Mouse (Mus musculus) NIH3T3 (cell line): ENCODE measurements at regions not wholly inside any gene's neighbourhood (a gene's known extent, or its start where the extent isn't known, plus 50 kb on each side); places are given as distances from the start of the nearest gene placed in this dataset.

Source experiments
- DNase-seq: peaks from one replicate; pipeline ENCODE4 v3.0.0-alpha.2; 2012; ENCODE audit warnings: low read depth

- DNase-seq: no peak
Observed at GRCm38 (mm10) chr4:87501791-87502190, 271.5 kb upstream of the Slc24a2 start.

DNA sequence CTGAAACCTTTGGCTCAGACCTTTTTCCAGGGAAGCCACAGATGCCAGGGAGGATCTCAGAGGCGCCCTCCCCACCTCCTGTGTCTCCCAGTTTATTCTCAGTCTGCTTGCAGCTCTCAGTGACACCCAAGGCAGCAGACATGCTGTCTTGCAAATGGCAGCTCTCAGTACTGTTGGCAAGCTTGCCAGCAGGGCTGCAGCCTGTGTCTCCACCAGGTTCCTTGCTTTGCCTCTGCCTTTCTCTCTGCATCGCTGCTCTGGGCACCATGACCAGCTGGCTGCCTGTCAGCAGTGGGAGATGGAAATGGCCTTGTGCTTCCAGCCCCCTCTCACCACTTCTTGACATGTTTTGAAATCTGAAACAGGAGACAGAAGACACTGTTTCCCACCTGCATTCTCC lies 270.2 kb upstream of the Slc24a2 start:
- DNase-seq: no peak

- no peak for DNase-seq
Observed at GRCm38 (mm10) chr4:87487798-87488197, 257.5 kb upstream of the Slc24a2 start.

DNA sequence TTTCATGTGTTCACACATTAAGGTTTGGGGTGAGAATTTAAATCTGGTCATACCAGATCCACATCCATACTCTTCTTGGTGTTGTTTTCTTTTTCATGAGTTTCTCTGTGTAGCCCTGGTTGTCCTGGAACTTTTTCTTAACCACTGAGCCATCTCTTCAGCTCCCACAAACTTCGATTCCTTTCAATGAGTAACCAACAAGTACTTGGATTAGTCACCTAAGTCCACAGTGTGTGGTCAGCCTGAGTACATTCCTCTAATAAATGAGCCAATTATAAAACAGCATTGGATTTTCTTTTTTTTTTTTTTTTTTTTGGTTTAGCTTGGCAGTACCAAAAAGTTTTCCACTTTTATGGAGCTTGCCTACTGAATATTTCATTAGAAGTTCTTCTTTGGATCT lies 245.3 kb upstream of the Slc24a2 start:
- no peak for DNase-seq

DNA sequence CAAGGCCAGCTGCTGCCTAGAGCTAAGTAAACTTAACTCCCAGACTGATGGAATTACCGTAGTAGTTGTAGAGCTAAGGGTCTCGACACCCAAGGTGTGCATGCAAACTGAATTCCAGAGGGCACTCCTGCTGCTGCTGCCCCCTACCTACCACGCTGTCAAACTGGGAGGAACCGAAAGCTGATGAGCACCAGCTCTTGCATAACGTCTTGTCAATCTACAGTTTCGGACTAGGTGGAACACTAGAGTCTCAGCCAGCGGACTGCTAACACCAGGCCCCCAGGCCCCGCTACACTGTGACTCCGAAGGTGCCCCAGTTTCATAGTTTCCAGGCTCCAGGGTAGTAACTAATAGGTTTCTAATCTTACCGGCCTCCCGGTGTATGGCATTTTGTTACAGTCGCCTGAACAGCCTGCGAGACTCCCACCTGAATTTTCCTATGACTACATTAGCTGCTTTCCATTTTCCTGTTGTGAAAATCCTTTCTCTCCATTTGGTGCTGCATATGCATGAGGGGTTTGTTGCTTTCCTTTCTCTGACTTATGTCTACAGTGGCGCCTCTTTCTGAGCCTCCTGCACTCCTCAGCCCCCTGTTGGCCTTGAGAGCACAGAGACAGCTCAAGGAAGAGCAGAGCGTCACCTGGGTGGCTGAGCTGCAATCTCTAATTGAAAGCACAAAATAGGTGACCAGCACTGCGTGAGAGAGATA lies 243.2 kb upstream of the Slc24a2 start:
- DNase-seq: no peak

- DNase-seq: no peak
Observed at GRCm38 (mm10) chr4:87472787-87473186, 242.5 kb upstream of the Slc24a2 start.

- DNase-seq: no peak
Observed at GRCm38 (mm10) chr4:87471385-87471784, 241.1 kb upstream of the Slc24a2 start.

DNA sequence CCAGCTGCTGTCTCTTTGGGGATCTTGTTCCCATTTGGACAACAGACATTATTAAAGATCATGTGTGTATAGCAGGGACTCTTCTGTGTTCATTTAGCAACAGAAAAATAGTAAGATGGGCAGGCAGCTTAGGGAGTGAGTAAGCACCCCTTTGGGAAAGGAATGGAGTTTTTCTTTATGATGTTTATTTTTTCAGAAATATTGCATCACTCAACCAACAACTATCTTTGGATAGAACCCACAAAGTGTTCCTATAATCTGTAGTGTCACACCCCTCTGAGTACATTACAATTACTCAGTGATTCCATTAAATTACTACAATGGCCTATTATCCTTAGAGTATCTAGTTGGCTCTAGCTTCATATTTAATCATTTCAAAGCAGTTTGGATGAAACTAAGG lies 237.3 kb upstream of the Slc24a2 start:
- DNase-seq: peak; percentile 44

DNA sequence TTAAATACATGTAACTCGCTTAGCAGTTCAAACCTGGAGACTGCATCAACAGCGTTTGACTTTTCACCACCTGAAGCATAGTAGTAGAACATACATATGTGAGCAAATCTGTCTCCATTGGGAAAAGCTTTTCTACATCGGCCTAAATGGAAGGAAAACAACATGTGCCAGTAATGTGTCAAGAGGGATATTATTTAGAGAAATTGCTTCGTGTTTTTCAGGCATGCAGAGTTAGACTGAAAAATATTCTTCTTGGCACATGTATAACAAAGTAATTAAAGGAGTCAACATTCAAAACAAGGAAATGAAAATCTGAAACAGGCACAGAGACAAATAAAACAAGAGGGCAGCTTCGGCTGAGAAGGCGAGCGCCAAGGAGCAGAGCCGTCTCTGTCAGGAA lies 236.7 kb upstream of the Slc24a2 start:
- peak; percentile 51 for DNase-seq

GRCm38 (mm10) chr4:87461181-87461912 lies 231.1 kb upstream of the Slc24a2 start:
- peak; percentile 45 for DNase-seq

GRCm38 (mm10) chr4:87455863-87456578 lies 225.7 kb upstream of the Slc24a2 start:
- DNase-seq: no peak

DNA sequence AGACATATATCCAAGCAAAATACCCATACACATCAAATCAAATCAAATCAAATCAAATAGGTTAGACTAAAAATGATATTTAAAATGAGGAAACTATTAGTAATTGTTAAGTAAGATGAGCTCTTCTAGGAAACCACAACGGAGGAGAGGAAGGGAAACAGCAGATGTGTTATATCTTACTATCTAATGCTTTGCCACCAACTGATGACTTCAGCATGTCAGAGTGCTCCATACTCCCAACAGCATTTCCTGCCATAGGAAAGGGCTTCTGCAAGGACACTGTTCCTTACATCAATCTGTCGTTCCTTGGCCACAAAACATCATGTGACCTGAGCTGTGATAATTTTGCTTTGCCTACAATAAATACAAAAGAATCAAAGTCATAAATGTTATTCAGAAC lies 221.8 kb upstream of the Slc24a2 start:
- no peak for DNase-seq

- no peak for DNase-seq
Observed at GRCm38 (mm10) chr4:87451251-87451650, 221.0 kb upstream of the Slc24a2 start.

- DNase-seq: no peak
Observed at GRCm38 (mm10) chr4:87448338-87448737, 218.1 kb upstream of the Slc24a2 start.

DNA sequence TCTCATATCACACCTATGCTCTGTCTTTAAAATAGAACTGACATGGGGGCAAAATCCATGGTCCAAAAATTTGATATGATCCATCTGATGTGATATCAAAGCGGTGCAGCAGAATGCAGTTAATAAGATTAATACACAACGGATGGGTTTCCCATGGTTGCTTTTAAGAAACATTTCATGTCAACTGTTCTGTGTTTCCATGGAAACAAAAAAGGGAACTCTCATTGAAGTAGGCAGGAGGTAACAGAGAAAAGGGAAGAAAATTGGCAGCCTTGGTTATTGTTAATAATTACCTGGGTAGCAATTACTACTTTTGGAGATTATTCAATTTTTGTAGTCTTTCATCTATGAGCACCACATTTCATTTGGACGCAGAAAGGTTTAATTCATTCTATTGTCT lies 216.6 kb upstream of the Slc24a2 start:
- no peak for DNase-seq

DNA sequence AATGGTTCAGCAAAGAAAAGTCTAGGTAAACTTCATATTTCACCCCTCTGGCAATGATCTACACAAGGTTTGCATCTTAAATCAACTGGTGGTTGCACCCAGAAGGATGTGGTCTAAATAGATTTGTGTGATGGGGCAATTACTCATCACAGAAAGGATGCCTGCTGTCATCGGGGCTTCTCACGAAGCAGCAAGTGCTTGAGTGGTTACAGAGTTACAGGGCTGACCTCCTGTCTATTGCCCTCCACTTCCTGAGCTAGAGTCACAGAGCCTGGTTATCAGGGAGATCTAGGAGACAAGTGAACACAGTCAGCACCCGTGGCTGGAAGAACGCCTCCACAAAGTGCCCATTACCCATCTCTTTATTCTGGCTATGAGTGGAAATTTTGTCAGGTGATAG lies 203.9 kb upstream of the Slc24a2 start:
- peak; percentile 55 for DNase-seq

- DNase-seq: no peak
Observed at GRCm38 (mm10) chr4:87428374-87428773, 198.1 kb upstream of the Slc24a2 start.

DNA sequence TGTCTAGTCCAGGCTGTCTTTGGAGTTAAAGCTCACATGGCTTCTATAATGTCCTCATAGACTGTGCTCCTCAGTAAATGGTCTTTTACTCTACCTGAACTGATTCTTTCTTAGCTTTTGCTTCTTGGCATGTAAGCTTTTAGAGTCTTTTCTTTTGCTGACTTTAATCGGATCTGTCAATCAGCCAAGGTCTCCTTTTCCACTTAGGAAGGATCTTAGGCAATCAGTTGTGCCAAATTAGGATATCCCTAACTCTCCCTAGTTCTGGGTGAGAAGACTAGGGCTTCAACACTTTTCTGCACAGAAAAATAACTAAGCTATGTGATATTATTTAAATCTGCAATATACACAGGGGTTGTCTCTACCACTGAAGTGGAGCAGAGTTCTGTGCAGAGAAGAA lies 193.8 kb upstream of the Slc24a2 start:
- DNase-seq: no peak

DNA sequence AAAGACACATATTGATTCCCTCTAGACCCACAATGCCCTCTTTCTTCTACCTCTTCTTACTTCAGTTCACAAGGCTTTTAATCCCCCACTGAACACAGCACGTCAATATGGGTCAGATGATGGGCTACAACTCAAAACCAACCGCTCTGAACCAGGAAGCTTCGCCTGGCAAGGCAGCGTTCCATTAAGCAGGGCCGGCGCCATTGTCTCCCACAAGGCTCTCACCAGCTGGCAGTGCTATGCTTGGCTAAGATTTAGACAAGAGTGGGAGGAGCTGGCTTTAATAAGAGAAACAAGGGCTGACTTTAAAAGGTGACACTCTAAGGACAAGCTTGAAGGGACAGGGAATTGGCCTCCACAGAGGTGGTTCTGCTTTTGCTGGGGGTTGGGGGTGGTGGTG lies 192.3 kb upstream of the Slc24a2 start:
- DNase-seq: no peak

- DNase-seq: no peak
Observed at GRCm38 (mm10) chr4:87403354-87403753, 173.1 kb upstream of the Slc24a2 start.

DNA sequence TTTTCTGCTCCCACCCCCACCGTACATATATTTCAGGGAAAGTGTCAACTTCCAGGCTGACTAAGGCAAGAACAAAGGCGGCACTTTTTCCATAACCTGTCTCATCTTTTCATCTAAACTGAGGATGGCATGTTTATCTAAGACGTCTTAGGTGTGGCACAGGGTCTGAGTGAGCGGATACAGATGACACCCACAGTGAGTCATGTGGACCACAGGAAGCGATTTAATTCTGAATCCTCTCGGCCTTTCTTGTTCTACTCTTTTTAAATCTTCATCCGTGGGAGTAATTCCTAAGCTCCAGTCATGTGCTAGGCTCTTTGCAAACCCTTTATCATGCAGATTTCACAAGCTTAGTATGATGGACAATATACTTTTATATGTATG lies 171.9 kb upstream of the Slc24a2 start:
- DNase-seq: no peak

DNA sequence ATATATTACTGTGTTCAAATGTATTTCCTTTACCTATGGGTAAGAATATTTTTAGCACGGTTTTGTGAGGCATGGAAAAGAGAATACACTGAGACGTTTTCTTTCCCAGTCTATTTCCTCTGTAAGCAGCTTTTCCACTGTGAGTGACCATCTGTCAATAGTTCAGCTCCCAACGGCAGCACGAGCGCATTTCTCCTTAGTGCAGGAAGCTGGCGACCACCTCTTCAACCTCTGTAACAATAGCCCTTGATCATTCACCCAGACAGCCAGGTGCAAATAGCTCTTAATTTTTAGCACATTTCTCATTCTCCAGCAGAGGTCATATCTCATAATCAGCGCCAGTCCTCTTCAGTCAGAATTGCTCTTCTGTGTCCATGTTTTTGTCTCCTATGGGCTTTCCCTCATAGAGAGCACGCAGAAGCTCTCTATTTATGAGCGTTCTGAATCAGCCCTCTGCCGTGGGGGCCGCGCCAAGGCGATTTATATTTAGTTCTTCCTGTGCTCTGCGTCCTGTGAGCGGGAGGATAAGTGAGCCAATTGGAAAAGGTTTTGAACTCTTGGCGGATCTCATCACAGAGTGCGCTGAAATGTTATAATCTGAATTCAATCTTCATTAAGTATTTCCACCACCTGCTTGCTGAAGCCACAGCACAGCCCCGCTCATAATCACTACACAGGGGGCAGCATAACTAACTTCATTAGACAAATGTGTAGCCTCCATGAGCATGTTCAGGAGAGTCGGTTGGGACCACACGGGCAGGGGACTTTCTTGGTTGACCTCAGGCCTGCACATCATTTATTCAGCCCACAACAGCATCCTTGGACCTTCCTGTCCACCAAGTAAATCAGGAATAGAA lies 171.3 kb upstream of the Slc24a2 start:
- DNase-seq: no peak
